Mouse (Mus musculus): ENCODE data around the gene Six5. TPM values are rescaled to one million over a fixed set of nuclear protein-coding genes. Genes with fewer than 3 reads are reported as not detected.

Six5 gene
- polyA plus RNA-seq (2015; fragmentation: Nextera tagmentation; extraction: Ambion mirVana) = 28.4 and 30.6 TPM in 2 replicates

GRCm38 (mm10) chr7:19094471-19094825, at the start of gene Six5:
Gene Six5, plus strand, starts transcription at chr7:19094594.

GRCm38 (mm10) chr7:19054047-19054776, 40.2 kb upstream of the Six5 start, which contains the start of gene Rsph6a:
Gene Rsph6a, plus strand, starts transcription at chr7:19054690.

GRCm38 (mm10) chr7:19075723-19076585, 18.4 kb upstream of the Six5 start, which contains the start of gene Dmwd:
Gene Dmwd, plus strand, starts transcription at chr7:19076227.

GRCm38 (mm10) chr7:19083701-19084100, 10.7 kb upstream of the Six5 start, which contains the start of gene Dmpk:
Gene Dmpk, plus strand, starts transcription at chr7:19083849.

GRCm38 (mm10) chr7:19118028-19118771, 23.8 kb downstream of the Six5 start, which contains the start of gene Gm4969:
Gene Gm4969, minus strand, starts transcription at chr7:19118368.

GRCm38 (mm10) chr7:19119631-19120429, 25.4 kb downstream of the Six5 start, which contains the start of gene Fbxo46:
Gene Fbxo46, plus strand, starts transcription at chr7:19119859.

Small RNA genes lying within 50 kb of the gene (microRNA-seq; reads per million reads assigned to microRNA genes)
- gene Mir3100 = 3.1 reads per million, percentile 2 among the genes with 10 or more reads in this experiment

Other genes with a start within 250 kb of the Six5 start
- 2.7 and 5.1 TPM in 2 replicates for gene Pglyrp1, start 223.3 kb upstream of the Six5 start, polyA plus RNA-seq (2015; fragmentation: Nextera tagmentation; extraction: Ambion mirVana)
- gene Ccdc61, start 184.2 kb upstream of the Six5 start, polyA plus RNA-seq (2015; fragmentation: Nextera tagmentation; extraction: Ambion mirVana) = 11.8 and 12.3 TPM in 2 replicates
- 0.19 and 0.20 TPM in 2 replicates for gene Nova2, start 168.7 kb upstream of the Six5 start, polyA plus RNA-seq (2015; fragmentation: Nextera tagmentation; extraction: Ambion mirVana)
- not detected in 2 replicates for gene Nanos2, start 107.2 kb upstream of the Six5 start, polyA plus RNA-seq (2015; fragmentation: Nextera tagmentation; extraction: Ambion mirVana)
- gene Mypop, start 103.3 kb upstream of the Six5 start, polyA plus RNA-seq (2015; fragmentation: Nextera tagmentation; extraction: Ambion mirVana) = 2.3 and 2.4 TPM in 2 replicates
- 7.5 and 8.1 TPM in 2 replicates for gene Irf2bp1, start 90.5 kb upstream of the Six5 start, polyA plus RNA-seq (2015; fragmentation: Nextera tagmentation; extraction: Ambion mirVana)
- not detected in 2 replicates for gene Foxa3, start 71.1 kb upstream of the Six5 start, polyA plus RNA-seq (2015; fragmentation: Nextera tagmentation; extraction: Ambion mirVana)
- gene Sympk, start 70.2 kb upstream of the Six5 start, polyA plus RNA-seq (2015; fragmentation: Nextera tagmentation; extraction: Ambion mirVana) = 10.3 and 10.6 TPM in 2 replicates
- not detected in 2 replicates for gene Rsph6a, start 39.9 kb upstream of the Six5 start, polyA plus RNA-seq (2015; fragmentation: Nextera tagmentation; extraction: Ambion mirVana)
- gene Dmwd, start 18.4 kb upstream of the Six5 start, polyA plus RNA-seq (2015; fragmentation: Nextera tagmentation; extraction: Ambion mirVana) = 7.3 and 9.4 TPM in 2 replicates
- 567 and 705 TPM in 2 replicates for gene Dmpk, start 10.7 kb upstream of the Six5 start, polyA plus RNA-seq (2015; fragmentation: Nextera tagmentation; extraction: Ambion mirVana)
- 0.71 and 1.3 TPM in 2 replicates for gene Gm4969, start 23.8 kb downstream of the Six5 start, polyA plus RNA-seq (2015; fragmentation: Nextera tagmentation; extraction: Ambion mirVana)
- gene Fbxo46, start 25.3 kb downstream of the Six5 start, polyA plus RNA-seq (2015; fragmentation: Nextera tagmentation; extraction: Ambion mirVana) = 5.8 and 6.1 TPM in 2 replicates
- 11.9 and 12.2 TPM in 2 replicates for gene Qpctl, start 54.7 kb downstream of the Six5 start, polyA plus RNA-seq (2015; fragmentation: Nextera tagmentation; extraction: Ambion mirVana)
- gene Snrpd2, start 55.1 kb downstream of the Six5 start, polyA plus RNA-seq (2015; fragmentation: Nextera tagmentation; extraction: Ambion mirVana) = 189 and 191 TPM in 2 replicates
- 0.37 and 0.49 TPM in 2 replicates for gene Gipr, start 71.5 kb downstream of the Six5 start, polyA plus RNA-seq (2015; fragmentation: Nextera tagmentation; extraction: Ambion mirVana)
- gene Eml2, start 81.8 kb downstream of the Six5 start, polyA plus RNA-seq (2015; fragmentation: Nextera tagmentation; extraction: Ambion mirVana) = 26.0 and 26.1 TPM in 2 replicates
- gene Gpr4, start 117.9 kb downstream of the Six5 start, polyA plus RNA-seq (2015; fragmentation: Nextera tagmentation; extraction: Ambion mirVana) = 13.5 and 15.9 TPM in 2 replicates
- 24.9 and 26.7 TPM in 2 replicates for gene Opa3, start 133.7 kb downstream of the Six5 start, polyA plus RNA-seq (2015; fragmentation: Nextera tagmentation; extraction: Ambion mirVana)
- 110 and 122 TPM in 2 replicates for gene Vasp, start 177.2 kb downstream of the Six5 start, polyA plus RNA-seq (2015; fragmentation: Nextera tagmentation; extraction: Ambion mirVana)
- gene Ppm1n, start 185.5 kb downstream of the Six5 start, polyA plus RNA-seq (2015; fragmentation: Nextera tagmentation; extraction: Ambion mirVana) = 0.37 TPM in 1 of 2 replicates, not detected in the other
- 19.9 and 21.9 TPM in 2 replicates for gene Rtn2, start 188.0 kb downstream of the Six5 start, polyA plus RNA-seq (2015; fragmentation: Nextera tagmentation; extraction: Ambion mirVana)
- gene Fosb, start 215.5 kb downstream of the Six5 start, polyA plus RNA-seq (2015; fragmentation: Nextera tagmentation; extraction: Ambion mirVana) = 0.57 and 0.75 TPM in 2 replicates

Measured in urinary bladder, postnatal 0 days (tissue).